Mouse (Mus musculus) stomach, postnatal 0 days (tissue): ENCODE measurements around the gene Tusc2.

Experiments
- CTCF ChIP-seq: IDR thresholded peaks from 2 replicates; pipeline ENCODE4 v1.5.1; 2016; ENCODE audit warnings: antibody characterized with exemption, low read depth, mild to moderate bottlenecking, moderate library complexity
- EP300 ChIP-seq: optimal IDR thresholded peaks from 2 replicates; pipeline ENCODE3; 2016; ENCODE audit warnings: antibody characterized with exemption

DNA sequence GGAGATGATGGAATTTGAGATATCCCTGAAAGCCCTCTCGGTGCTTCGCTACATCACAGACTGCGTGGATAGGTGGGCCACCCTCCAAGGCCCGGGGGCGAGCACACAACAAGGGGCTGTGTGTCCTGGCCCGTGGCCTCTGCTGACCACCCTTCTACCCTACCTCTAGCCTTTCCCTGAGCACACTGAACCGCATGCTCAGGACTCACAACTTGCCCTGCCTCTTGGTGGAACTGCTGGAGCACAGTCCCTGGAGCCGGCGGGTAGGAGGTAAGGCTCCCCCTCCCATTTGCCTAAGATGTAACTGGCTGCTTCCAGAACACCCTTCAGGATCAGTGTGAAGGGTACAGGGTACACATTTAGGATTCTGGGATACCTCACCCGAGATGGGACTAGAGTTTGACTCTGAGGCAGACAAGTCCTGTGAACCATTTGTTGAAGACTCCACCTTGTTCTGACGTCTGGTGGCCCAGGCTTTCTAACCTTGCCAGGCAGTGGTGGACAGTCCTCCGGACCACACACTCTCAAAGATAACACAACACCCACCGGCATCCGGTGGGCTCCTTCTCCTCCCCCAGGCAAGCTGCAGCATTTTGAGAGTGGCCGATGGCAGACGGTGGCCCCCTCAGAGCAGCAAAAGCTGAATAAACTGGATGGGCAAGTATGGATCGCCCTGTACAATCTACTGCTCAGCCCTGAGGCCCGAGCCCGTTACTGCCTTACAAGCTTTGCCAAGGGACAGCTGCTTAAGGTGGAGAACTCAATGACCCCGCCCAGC lies 13.6 kb upstream of the Tusc2 start:
- TF ChIP-seq CTCF (no peak), EP300 (no peak)
